Mouse (Mus musculus): Measurements from ENCODE around the gene Fxyd3. TPM values are rescaled to one million over a fixed set of nuclear protein-coding genes. Genes with fewer than 3 reads are reported as not detected.
A peak's percentile ranks its signal among the peaks of the same experiment; 100 is the strongest.

The Fxyd3 gene
- polyA plus RNA-seq, 1 experiment = 1.3 TPM

DNA sequence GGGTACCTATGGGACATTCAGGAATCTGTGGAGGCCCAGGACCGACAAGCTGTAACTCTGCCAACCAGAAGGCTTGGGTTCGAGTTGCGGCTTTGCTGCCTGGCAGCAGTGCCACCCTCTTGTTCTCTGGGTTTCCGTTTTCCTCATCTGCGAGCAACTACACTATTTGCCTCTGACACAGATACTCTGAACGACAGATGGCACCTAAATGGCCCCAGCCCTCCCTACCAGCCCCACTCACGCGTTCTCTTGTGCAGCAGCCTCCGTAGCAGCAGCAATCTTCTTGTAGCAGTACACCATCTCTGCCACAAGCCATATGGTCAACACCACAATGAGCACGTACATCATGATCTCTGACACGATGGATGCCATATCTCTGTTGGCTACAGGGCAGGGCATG, 41.0 kb upstream of the Fxyd3 start:
- Histone ChIP-seq H3K27ac (ENCODE audit: insufficient read depth, low read length) (peak overlapping the region; percentile 85), H3K27me3 (ENCODE audit: control insufficient read depth, insufficient read depth, low read length) (no peaks in the 10 kb centered on the region), H3K4me3 (replicated peaks; ENCODE audit: insufficient read depth, low read depth, low read length) (peak overlapping the region; percentile 25), H3K4me1 (ENCODE audit: control insufficient read depth, insufficient read depth, low read length) (peaks cover 58% of the 10 kb centered on the region)
- DNase-seq = peak; percentile 67 to 78
- 15% methylated on average over 11 of the region's 11 CpGs for WGBS
- TF ChIP-seq POLR2A (IDR thresholded peaks at IDR 0.05; ENCODE audit: borderline replicate concordance, insufficient read depth, low read length) (peak; percentile 17; the same call in 1 of the 2 replicates), CTCF (IDR thresholded peaks at IDR 0.05; ENCODE audit: borderline replicate concordance, insufficient read depth, low read depth, low read length) (no peak)

GRCm38 (mm10) chr7:31116721-31117145, 40.2 kb upstream of the Fxyd3 start:
- 62% methylated on average over 16 of the region's 16 CpGs for WGBS

GRCm38 (mm10) chr7:31115587-31116043, 39.1 kb upstream of the Fxyd3 start:
- TF ChIP-seq CTCF (IDR thresholded peaks at IDR 0.05; ENCODE audit: borderline replicate concordance, insufficient read depth, low read depth, low read length) (no peak), POLR2A (IDR thresholded peaks at IDR 0.05; ENCODE audit: borderline replicate concordance, insufficient read depth, low read length) (no peak)
- H3K27ac ChIP-seq (ENCODE audit: insufficient read depth, low read length) = peak overlapping the region; percentile 42; the same call in 1 of the 2 replicates
- 7% methylated on average over 17 of the region's 17 CpGs for WGBS
- no peaks in the 10 kb centered on the region for H3K27me3 ChIP-seq (ENCODE audit: control insufficient read depth, insufficient read depth, low read length)
- no peak overlapping the region for H3K4me3 ChIP-seq (replicated peaks; ENCODE audit: insufficient read depth, low read depth, low read length)
- peak; percentile 81 to 83 for DNase-seq
- H3K4me1 ChIP-seq (ENCODE audit: control insufficient read depth, insufficient read depth, low read length) = peaks cover 47% of the 10 kb centered on the region

More at GRCm38 (mm10) chr7:31116721-31117145, 40.2 kb upstream of the Fxyd3 start:
- peak; percentile 44 to 45 for DNase-seq
- H3K27ac ChIP-seq (ENCODE audit: insufficient read depth, low read length) = no peak overlapping the region; the same call in 1 of the 2 replicates
- H3K4me3 ChIP-seq (replicated peaks; ENCODE audit: insufficient read depth, low read depth, low read length) = no peak overlapping the region
- no peak for TF ChIP-seq POLR2A (IDR thresholded peaks at IDR 0.05; ENCODE audit: borderline replicate concordance, insufficient read depth, low read length)
- TF ChIP-seq CTCF (IDR thresholded peaks at IDR 0.05; ENCODE audit: borderline replicate concordance, insufficient read depth, low read depth, low read length) = no peak
- no peaks in the 10 kb centered on the region for H3K27me3 ChIP-seq (ENCODE audit: control insufficient read depth, insufficient read depth, low read length)
- peaks cover 57% of the 10 kb centered on the region for H3K4me1 ChIP-seq (ENCODE audit: control insufficient read depth, insufficient read depth, low read length)

DNA sequence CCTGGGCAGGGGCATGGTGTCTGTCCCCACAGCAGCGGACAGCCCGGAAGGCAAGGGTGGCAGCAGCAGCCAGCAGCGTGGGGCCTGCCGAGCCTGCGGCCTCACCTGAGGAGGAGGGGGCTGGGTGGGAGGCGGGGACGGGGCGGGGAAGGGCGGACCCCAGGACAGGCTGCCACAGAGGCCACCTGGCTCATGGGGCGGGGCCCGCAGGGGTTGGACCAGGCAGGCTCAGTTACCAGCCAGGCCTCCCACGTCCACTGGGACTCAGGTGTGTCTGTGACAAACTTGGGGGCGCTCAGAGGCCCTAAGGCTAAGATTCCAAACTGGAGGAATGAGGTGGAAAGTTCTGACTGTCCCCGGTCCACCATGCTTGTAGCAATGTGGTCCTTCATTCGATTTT, 38.7 kb upstream of the Fxyd3 start, which contains the start of gene Hpn:
Gene Hpn, minus strand, starts transcription at position 109 of the 400 bp plus-strand sequence.
- no peak within 1 kb of the TSS for H3K4me3 ChIP-seq (replicated peaks; ENCODE audit: insufficient read depth, low read depth, low read length)
- DNase-seq = peak; percentile 43 to 46
- TF ChIP-seq CTCF (IDR thresholded peaks at IDR 0.05; ENCODE audit: borderline replicate concordance, insufficient read depth, low read depth, low read length) (no peak), POLR2A (IDR thresholded peaks at IDR 0.05; ENCODE audit: borderline replicate concordance, insufficient read depth, low read length) (no peak)
- peaks cover 45% of the 10 kb centered on the region for H3K4me1 ChIP-seq (ENCODE audit: control insufficient read depth, insufficient read depth, low read length)
- peak within 1 kb of the TSS; percentile 42; the same call in 1 of the 2 replicates for H3K27ac ChIP-seq (ENCODE audit: insufficient read depth, low read length)
- 41% methylated on average over 15 of the region's 15 CpGs for WGBS
- no peaks in the 10 kb centered on the region for H3K27me3 ChIP-seq (ENCODE audit: control insufficient read depth, insufficient read depth, low read length)

GRCm38 (mm10) chr7:31114646-31115045, 38.1 kb upstream of the Fxyd3 start:
- H3K27me3 ChIP-seq (ENCODE audit: control insufficient read depth, insufficient read depth, low read length) = no peaks in the 10 kb centered on the region
- no peak overlapping the region for H3K4me3 ChIP-seq (replicated peaks; ENCODE audit: insufficient read depth, low read depth, low read length)
- H3K4me1 ChIP-seq (ENCODE audit: control insufficient read depth, insufficient read depth, low read length) = peaks cover 45% of the 10 kb centered on the region
- no peak overlapping the region for H3K27ac ChIP-seq (ENCODE audit: insufficient read depth, low read length)
- 74% methylated on average over 10 of the region's 10 CpGs for WGBS
- no peak for DNase-seq
- TF ChIP-seq CTCF (IDR thresholded peaks at IDR 0.05; ENCODE audit: borderline replicate concordance, insufficient read depth, low read depth, low read length) = no peak; the same call in 1 of the 2 replicates
- no peak for TF ChIP-seq POLR2A (IDR thresholded peaks at IDR 0.05; ENCODE audit: borderline replicate concordance, insufficient read depth, low read length)

GRCm38 (mm10) chr7:31113800-31114199, 37.3 kb upstream of the Fxyd3 start:
- TF ChIP-seq CTCF (IDR thresholded peaks at IDR 0.05; ENCODE audit: borderline replicate concordance, insufficient read depth, low read depth, low read length) (no peak), POLR2A (IDR thresholded peaks at IDR 0.05; ENCODE audit: borderline replicate concordance, insufficient read depth, low read length) (no peak)
- no peak for DNase-seq
- Histone ChIP-seq H3K27me3 (ENCODE audit: control insufficient read depth, insufficient read depth, low read length) (no peaks in the 10 kb centered on the region), H3K27ac (ENCODE audit: insufficient read depth, low read length) (no peak overlapping the region), H3K4me1 (ENCODE audit: control insufficient read depth, insufficient read depth, low read length) (peaks cover 42% of the 10 kb centered on the region), H3K4me3 (replicated peaks; ENCODE audit: insufficient read depth, low read depth, low read length) (no peak overlapping the region)
- WGBS = 95% methylated on average over 6 of the region's 6 CpGs

GRCm38 (mm10) chr7:31112036-31112435, 35.5 kb upstream of the Fxyd3 start:
- no peaks in the 10 kb centered on the region for H3K27me3 ChIP-seq (ENCODE audit: control insufficient read depth, insufficient read depth, low read length)
- H3K4me1 ChIP-seq (ENCODE audit: control insufficient read depth, insufficient read depth, low read length) = peaks cover 29% of the 10 kb centered on the region
- H3K27ac ChIP-seq (ENCODE audit: insufficient read depth, low read length) = no peak overlapping the region
- WGBS = 53% methylated on average over 4 of the region's 4 CpGs
- no peak for DNase-seq
- TF ChIP-seq POLR2A (IDR thresholded peaks at IDR 0.05; ENCODE audit: borderline replicate concordance, insufficient read depth, low read length) = no peak
- TF ChIP-seq CTCF (IDR thresholded peaks at IDR 0.05; ENCODE audit: borderline replicate concordance, insufficient read depth, low read depth, low read length) = no peak
- no peak overlapping the region for H3K4me3 ChIP-seq (replicated peaks; ENCODE audit: insufficient read depth, low read depth, low read length)

DNA sequence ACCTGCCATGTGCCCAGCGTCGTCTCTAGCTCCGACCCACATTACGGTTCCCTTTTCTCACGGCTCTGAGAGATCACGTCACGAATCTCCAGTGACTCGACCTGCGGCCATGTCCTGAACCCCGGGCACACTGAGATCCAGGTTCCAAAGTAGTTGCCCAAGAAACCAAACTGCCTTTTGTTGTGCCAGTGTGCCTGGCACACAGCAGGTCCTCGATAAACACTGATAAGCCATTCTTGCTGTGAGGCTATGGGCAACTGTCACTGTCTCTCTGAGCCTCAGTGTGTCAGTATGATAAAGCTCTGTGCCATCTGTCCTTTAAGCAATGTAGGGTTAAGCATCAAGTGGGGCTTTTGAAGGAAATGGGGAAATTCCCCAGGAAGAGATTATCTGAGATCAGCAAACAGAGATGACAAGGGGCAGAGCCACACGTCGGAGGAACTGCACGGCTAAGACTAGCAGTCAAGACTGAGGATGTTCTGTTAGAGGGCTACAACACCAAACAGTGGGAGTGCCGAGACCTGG, 34.4 kb upstream of the Fxyd3 start:
- Histone ChIP-seq H3K4me3 (replicated peaks; ENCODE audit: insufficient read depth, low read depth, low read length) (no peak overlapping the region), H3K4me1 (ENCODE audit: control insufficient read depth, insufficient read depth, low read length) (peaks cover 20% of the 10 kb centered on the region), H3K27ac (ENCODE audit: insufficient read depth, low read length) (no peak overlapping the region), H3K27me3 (ENCODE audit: control insufficient read depth, insufficient read depth, low read length) (no peaks in the 10 kb centered on the region)
- WGBS = 86% methylated on average over 15 of the region's 15 CpGs
- TF ChIP-seq CTCF (IDR thresholded peaks at IDR 0.05; ENCODE audit: borderline replicate concordance, insufficient read depth, low read depth, low read length) (no peak), POLR2A (IDR thresholded peaks at IDR 0.05; ENCODE audit: borderline replicate concordance, insufficient read depth, low read length) (no peak)
- no peak for DNase-seq

Data from cerebellum, adult 2 months (tissue).